Mouse (Mus musculus) heart, embryonic 10.5 days (tissue): Measurements from ENCODE around the gene Pcgf1. TPM values are rescaled to one million over a fixed set of nuclear protein-coding genes. Genes with fewer than 3 reads are reported as not detected.

Experiments
- DNase-seq: peaks from one replicate; pipeline ENCODE4 v3.0.0-alpha.2; 2017; ENCODE audit warnings: low spot score
- H3K27ac ChIP-seq: fragments of 300-500 bp; sonication (generic); 2 replicates; pipeline ENCODE4 v1.5.1; 2016; ENCODE audit warnings: mild to moderate bottlenecking
- H3K27me3 ChIP-seq: fragments of 300-500 bp; sonication (generic); 2 replicates; pipeline ENCODE4 v1.6.1; 2016; ENCODE audit warnings: mild to moderate bottlenecking; ENCODE audit not compliant: poor library complexity, insufficient read depth, severe bottlenecking
- H3K36me3 ChIP-seq: fragments of 300-500 bp; sonication (generic); 2 replicates; pipeline ENCODE4 v1.6.1; 2016; ENCODE audit warnings: mild to moderate bottlenecking, moderate library complexity
- H3K4me1 ChIP-seq: fragments of 300-500 bp; sonication (generic); 2 replicates; pipeline ENCODE4 v1.6.1; 2016; ENCODE audit warnings: mild to moderate bottlenecking
- H3K4me3 ChIP-seq: fragments of 300-500 bp; sonication (generic); 2 replicates; pipeline ENCODE4 v1.5.1; 2016; ENCODE audit warnings: mild to moderate bottlenecking, moderate library complexity
- H3K9me3 ChIP-seq: fragments of 300-500 bp; sonication (generic); 2 replicates; pipeline ENCODE4 v1.6.1; 2016; ENCODE audit warnings: mild to moderate bottlenecking, moderate library complexity
- WGBS: fragments of 180-500 bp; shearing (Covaris S2); methylation state at CpG from one replicate; pipeline ENCODE4 v1.1.7; 2016; 5-methylcytosine and 5-hydroxymethylcytosine counted together
- polyA plus RNA-seq: library from polyadenylated mRNA; unstranded; fragments of >200 nt; fragmentation: Nextera tagmentation; extraction: Ambion mirVana; gene quantifications from 2 replicates; pipeline ENCODE4 v1.2.1, GENCODE M21; 2016

Pcgf1 gene
- polyA plus RNA-seq, 1 experiment from 2014 or later, result 24.4 TPM

DNA sequence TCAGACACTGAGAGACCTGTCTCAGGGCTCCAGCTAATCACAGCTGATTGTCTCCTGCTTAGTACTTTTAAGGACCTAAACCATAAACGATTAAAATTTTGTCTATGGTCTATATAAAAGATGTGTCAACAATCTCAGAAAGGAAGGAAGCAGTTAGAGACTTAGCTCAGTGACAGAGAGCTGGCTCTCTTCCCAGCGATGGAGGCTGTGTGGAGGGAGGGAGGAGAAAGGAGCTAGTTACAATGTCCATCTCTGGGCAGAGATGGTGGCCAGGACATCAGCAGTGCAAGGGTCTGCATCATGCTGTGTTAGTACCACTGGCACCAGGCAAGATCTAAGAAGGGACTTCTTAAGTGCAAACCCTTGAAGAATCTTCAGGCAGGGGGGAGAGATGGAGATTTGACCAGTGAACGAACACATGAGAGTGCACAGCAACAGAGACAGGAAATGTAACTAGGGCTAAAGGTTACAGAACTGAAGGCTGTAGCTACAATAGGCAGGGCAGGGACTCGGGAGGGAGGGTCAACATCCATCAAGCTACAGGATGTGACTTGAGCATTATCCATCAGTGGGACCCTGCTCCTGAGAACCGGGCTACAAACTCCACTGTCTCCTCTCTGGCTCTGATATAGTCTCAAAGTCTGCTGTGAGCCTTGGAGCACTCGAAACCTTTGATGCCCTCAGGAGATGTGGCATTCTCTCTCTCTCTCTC is 14.9 kb downstream of the Pcgf1 start:
- Histone ChIP-seq H3K27me3 (peaks cover 54% of the 10 kb centered on the region), H3K4me3 (no peak overlapping the region), H3K4me1 (peaks cover 12% of the 10 kb centered on the region), H3K27ac (no peak overlapping the region), H3K9me3 (no peaks in the 10 kb centered on the region), H3K36me3 (no peaks in the 10 kb centered on the region)
- 33% methylated on average over 6 of the region's 6 CpGs for WGBS
- DNase-seq, result no peak

DNA sequence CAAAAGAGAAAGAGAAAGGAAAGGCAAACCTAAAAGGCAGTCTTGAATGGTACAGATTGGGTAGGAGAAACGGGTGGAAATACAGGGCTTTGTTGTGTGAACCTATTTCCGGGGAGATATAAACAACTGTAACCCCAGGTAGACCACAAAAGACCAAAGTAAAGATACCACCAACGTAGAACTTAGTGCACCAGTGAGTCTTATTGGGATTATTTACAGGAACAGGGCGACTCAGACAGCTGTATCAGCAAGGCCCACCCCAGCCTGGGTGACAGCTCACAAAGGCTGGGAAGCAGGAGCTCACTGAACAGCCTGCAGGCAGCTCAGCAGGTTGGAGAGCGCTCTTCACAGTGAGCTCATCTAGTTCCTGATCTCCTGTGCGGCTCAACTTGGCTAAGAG is 18.3 kb downstream of the Pcgf1 start:
- 43% methylated on average over 6 of the region's 6 CpGs for WGBS

DNA sequence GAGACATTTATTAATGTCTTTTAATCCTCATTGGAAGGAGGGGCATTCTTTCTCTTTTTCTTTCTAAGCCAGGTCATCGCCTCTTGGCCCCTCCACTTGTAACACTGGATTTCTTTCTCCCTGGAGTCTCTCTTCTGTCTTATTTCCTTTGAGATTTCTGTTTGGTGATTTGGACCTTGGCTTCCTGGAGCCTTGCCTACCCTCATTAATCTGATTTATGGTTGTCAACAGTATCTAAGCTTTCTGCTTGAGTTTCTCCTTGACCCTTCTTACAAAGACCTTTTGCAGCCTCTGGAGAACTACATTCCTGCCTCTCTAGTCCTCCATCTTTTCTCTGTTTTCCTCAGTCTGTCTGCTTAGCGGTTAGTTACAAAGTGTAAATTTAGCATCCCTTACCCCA is 20.7 kb downstream of the Pcgf1 start:
- peaks cover 23% of the 10 kb centered on the region for H3K4me1 ChIP-seq
- 79% methylated on average over 2 of the region's 2 CpGs for WGBS
- no peak overlapping the region for H3K27ac ChIP-seq
- no peak for DNase-seq
- H3K4me3 ChIP-seq, result no peak overlapping the region
- no peaks in the 10 kb centered on the region for H3K36me3 ChIP-seq
- no peaks in the 10 kb centered on the region for H3K9me3 ChIP-seq
- H3K27me3 ChIP-seq, result peaks cover 38% of the 10 kb centered on the region; the same call in 1 of the 2 replicates

More for the DNA sequence above, 18.3 kb downstream of the Pcgf1 start:
- no peak overlapping the region for H3K4me3 ChIP-seq
- H3K36me3 ChIP-seq, result no peaks in the 10 kb centered on the region
- peaks cover 37% of the 10 kb centered on the region; the same call in 1 of the 2 replicates for H3K27me3 ChIP-seq
- H3K9me3 ChIP-seq, result no peaks in the 10 kb centered on the region
- no peak overlapping the region for H3K27ac ChIP-seq
- peaks cover 3% of the 10 kb centered on the region; the same call in 1 of the 2 replicates for H3K4me1 ChIP-seq
- DNase-seq, result no peak

DNA sequence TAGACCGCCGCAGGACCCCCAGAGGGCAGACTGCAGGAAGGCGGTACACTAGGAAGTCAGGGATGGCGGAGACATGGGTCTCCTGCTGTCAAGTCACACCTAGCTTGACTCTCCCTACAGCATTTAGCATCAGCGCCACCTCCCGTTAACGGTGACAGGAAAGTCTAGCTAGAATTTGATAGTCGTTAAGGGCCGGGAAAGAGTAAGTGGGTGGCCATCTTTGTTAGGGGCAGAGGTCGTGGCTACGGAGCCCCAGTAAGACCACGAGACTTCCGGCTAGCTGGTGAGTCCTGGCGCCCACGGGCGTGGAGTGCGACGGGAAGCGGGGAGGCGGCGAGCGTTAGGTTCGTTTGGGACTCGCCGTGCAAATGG is 23.6 kb downstream of the Pcgf1 start, which contains the start of the genes Ccdc142 and Gm42688:
Ccdc142 (plus strand) TSS at position 286 of the 372 bp plus-strand sequence.
Gm42688 (plus strand) TSS at position 302 of the 372 bp plus-strand sequence.
- Histone ChIP-seq H3K9me3 (no peaks in the 10 kb centered on the region), H3K4me1 (peaks cover 24% of the 10 kb centered on the region), H3K27ac (peak within 1 kb of the TSS; percentile 93), H3K27me3 (peaks cover 23% of the 10 kb centered on the region; the same call in 1 of the 2 replicates), H3K4me3 (peak within 1 kb of the TSS; percentile 79), H3K36me3 (0 out of 2 replicates have a peak, but pooled peaks cover 2% of the 10 kb centered on the region)
- DNase-seq, result peak; percentile 94
- WGBS, result under 1% methylated on average over 25 of the region's 25 CpGs

DNA sequence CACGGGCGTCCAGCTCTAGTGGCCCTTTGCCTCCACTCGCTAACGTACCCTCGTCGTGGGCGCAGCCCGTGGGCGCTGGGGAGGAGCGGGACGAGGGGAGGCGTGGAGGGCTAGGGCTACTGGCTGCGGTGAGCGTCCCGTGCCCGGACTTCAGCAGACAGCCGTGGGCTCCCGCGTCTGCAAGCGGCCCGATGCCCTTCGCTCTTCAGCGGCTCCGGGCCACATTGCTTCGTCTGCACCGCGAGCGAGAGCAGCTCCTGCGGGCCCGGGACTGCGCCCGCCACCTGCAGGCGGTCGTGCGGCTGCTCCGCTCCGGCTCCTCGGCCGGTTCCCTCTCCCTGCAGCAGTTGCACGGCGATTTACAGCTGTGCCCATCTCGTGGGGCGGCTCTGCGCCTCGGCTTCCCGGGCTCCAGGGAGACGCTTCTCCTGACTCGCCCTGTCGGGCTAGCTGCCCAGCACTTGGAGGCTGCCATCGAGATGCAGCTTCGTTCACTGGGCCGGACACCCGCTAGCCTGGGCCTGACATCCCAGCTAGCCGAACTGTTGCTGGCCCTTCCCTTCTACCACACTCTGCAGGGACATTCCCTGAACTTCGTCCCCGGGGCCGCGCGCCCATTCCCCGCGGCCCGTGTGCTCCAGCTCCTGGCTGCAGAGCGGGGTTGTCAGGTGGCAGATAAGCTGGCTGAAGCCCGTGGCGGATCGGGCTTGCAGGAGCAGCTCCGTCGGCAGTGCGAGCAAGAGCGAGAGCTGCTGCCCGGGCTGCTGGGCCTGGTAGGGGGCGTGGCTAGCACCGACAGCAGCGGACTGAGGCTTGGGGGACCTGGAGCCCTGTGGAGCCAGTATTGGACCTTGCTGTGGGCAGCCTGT is 24.3 kb downstream of the Pcgf1 start:
- Histone ChIP-seq H3K4me3 (peak overlapping the region; percentile 79), H3K9me3 (no peaks in the 10 kb centered on the region), H3K4me1 (peaks cover 24% of the 10 kb centered on the region), H3K36me3 (0 out of 2 replicates have a peak, but pooled peaks cover 5% of the 10 kb centered on the region), H3K27me3 (peaks cover 20% of the 10 kb centered on the region; the same call in 1 of the 2 replicates), H3K27ac (peak overlapping the region; percentile 93)
- under 1% methylated on average over 74 of the region's 74 CpGs for WGBS
- peak; percentile 88 for DNase-seq

DNA sequence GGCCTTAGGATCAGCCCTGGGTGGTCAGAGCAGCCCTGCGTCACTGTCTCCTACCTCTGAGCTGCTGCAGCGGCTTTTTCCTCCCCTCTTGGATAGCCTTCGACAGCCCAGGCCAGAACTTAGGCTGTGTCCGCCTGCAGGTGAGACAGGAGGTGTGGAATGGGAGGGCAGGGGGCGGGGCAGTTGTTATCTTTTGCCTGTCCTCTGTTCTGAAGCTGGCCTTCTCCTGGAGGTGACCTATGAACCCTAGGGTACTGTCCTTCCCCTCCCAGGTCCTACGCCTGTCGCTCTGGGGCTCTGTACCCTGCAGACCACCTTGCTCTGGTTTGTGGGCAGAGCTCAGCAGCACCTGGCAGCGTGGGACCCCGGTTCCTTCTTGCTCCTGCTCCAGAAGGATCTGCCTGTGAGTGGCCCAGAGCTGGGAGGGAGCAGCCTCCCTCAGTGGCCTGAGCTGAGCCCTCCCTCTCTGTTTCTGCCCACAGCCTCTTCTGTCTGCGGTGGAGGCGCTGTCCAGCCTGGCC is 25.5 kb downstream of the Pcgf1 start:
- Histone ChIP-seq H3K27me3 (peaks cover 20% of the 10 kb centered on the region; the same call in 1 of the 2 replicates), H3K4me3 (peak overlapping the region; percentile 79), H3K27ac (no peak overlapping the region), H3K4me1 (peaks cover 34% of the 10 kb centered on the region), H3K36me3 (peaks cover 11% of the 10 kb centered on the region; the same call in 1 of the 2 replicates), H3K9me3 (no peaks in the 10 kb centered on the region)
- WGBS, result 35% methylated on average over 11 of the region's 11 CpGs
- DNase-seq, result no peak

DNA sequence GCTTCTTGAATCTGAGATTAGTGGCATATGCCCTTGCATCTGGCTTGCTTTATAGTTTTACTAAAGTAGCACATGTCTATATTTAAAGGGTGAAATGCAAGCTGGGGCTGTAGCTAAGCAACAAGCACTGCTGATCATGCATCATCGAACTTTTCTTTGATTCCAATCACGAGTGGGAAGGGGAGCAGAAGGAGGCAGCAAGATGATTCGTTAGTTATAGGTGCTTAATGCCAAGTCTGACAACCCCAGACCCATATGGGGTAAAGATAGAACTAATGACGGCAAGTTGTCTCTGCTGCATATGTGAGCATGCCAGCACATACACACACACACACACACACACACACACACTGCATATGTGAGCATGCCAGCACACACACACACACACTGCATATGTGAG is 26.5 kb downstream of the Pcgf1 start:
- H3K36me3 ChIP-seq, result peaks cover 11% of the 10 kb centered on the region; the same call in 1 of the 2 replicates
- H3K27me3 ChIP-seq, result peaks cover 13% of the 10 kb centered on the region; the same call in 1 of the 2 replicates
- DNase-seq, result no peak

DNA sequence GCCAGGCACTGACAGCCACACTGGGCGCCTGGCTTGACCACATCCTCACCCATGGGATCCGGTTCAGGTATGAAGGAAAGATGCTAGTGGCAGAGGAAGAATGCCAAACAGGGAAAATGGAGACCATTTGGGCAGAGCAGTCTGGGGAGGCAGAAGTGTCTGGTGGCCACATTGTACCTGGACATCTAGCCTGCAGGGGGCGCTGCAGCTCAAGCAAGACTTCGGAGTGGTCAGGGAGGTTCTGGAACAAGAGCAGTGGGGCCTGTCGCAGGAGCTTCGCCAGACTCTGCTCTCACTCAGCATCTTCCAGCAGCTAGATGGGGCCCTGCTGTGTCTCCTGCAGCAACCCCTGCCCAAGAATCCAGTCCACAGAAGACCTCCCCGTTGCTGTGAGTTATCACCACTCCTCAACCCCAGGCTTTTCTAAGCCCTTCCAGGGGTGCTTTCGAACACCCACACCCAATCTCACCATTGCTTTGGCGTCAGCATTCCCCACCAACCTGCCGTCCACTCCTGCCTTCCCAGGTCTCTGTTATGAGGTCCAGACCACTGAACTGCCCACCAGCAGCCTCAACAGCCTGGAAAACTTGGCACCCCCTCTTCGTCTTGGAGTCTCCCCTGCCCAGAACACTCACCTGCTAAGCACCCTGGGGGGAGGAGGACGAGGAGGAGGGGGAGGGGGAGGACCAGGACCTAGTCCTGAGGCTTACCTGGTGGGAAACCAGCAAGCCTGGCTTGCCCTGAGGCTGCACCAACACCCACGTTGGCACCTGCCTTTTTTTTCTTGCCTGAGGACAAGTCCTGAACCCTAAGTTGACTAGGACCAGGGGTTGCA is 30.1 kb downstream of the Pcgf1 start:
- peaks cover 9% of the 10 kb centered on the region; the same call in 1 of the 2 replicates for H3K27me3 ChIP-seq
- H3K4me3 ChIP-seq, result peak overlapping the region; percentile 97
- H3K27ac ChIP-seq, result peak overlapping the region; percentile 98
- no peaks in the 10 kb centered on the region for H3K9me3 ChIP-seq
- peaks cover 29% of the 10 kb centered on the region for H3K4me1 ChIP-seq
- WGBS, result 32% methylated on average over 13 of the region's 13 CpGs
- peak; percentile 93 for DNase-seq
- H3K36me3 ChIP-seq, result peaks cover 20% of the 10 kb centered on the region

More for the DNA sequence above, 26.5 kb downstream of the Pcgf1 start:
- Histone ChIP-seq H3K4me1 (peaks cover 39% of the 10 kb centered on the region), H3K27ac (no peak overlapping the region), H3K9me3 (no peaks in the 10 kb centered on the region), H3K4me3 (no peak overlapping the region)
- 87% methylated on average over 4 of the region's 4 CpGs for WGBS

DNA sequence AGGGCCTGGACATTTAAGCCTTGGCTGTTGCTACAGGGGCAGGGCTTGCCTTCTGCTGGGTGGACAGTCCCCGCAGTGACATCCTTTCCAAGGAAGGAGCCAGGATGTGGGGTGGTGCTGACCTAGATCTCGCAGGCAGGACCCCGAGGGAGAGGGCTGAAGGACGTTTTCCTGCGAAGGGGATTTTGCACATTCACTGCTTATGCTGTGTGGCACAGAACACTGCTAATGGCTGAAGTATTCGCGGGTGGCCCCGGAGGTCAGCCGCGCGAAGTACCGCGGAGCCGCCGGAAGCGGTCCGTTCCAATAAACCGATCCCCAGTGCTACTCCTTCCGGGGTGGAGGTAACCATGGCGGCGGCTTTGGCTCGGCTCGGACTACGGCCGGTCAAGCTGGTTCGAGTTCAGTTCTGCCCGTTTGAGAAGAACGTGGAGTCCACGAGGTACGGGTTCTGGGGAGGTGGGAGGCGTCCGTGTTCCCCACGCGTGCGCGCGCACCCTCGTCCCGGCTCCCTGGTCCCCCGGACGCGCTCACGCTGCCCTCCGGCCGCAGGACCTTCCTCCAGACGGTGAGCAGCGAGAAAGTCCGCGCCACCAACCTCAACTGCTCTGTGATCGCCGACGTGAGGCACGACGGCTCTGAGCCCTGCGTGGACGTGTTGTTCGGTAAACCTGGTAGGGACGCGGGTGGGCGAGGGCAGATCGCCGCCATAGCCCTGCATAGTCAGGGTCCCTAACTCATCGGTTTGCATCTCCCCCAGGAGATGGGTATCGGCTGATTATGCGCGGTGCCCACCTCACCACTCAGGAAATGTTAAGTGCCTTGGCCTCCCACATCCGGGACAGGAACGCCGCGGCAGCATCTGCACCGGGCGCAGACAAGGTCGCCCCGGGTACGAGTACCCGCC is 31.3 kb downstream of the Pcgf1 start, which contains the start of gene Mrpl53:
Mrpl53 (plus strand) TSS at position 279 of the 907 bp plus-strand sequence.
- Histone ChIP-seq H3K4me1 (peaks cover 21% of the 10 kb centered on the region), H3K9me3 (no peaks in the 10 kb centered on the region), H3K36me3 (peaks cover 20% of the 10 kb centered on the region), H3K27ac (peak within 1 kb of the TSS; percentile 98), H3K4me3 (peak within 1 kb of the TSS; percentile 97), H3K27me3 (no peaks in the 10 kb centered on the region)
- under 1% methylated on average over 76 of the region's 76 CpGs for WGBS
- peak; percentile 93 for DNase-seq

DNA sequence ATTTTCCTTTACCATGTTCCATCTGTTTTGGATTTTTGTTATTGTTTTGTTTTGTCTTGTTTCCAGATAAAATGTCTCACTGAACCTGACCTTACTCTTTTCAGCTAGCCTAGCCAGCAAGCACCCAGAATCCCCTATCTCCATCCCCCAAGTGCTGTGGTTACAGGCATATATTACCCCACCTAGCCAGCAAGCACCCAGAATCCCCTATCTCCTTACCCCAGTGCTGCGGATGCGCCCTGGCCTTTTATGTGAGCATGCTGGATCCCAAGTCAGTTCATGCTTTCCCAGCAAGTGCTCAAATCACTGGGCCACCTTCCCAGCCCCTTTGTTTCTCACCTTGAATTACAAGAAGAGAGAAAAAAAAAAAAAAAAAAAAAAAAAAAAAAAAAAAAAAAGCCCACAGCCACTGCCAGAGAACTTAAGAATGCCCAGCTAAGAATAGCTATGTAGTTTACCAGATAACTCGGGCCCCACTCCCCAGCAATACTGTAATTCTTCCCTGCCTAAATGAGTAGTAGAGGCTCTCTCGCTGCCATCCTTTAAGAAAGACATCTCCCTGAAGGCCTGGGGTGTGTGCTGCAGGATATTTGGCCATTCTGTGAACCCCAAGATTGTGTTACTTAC is 34.0 kb downstream of the Pcgf1 start:
- H3K9me3 ChIP-seq, result no peaks in the 10 kb centered on the region
- peaks cover 35% of the 10 kb centered on the region for H3K4me1 ChIP-seq
- H3K36me3 ChIP-seq, result peaks cover 17% of the 10 kb centered on the region
- no peak overlapping the region for H3K27ac ChIP-seq
- no peaks in the 10 kb centered on the region for H3K27me3 ChIP-seq
- no peak for DNase-seq
- no peak overlapping the region for H3K4me3 ChIP-seq
- 80% methylated on average over 4 of the region's 4 CpGs for WGBS
